Mouse (Mus musculus) layer of hippocampus, adult 2 months (tissue): Measurements from ENCODE around the gene Tmem50b. TPM values are rescaled to one million over a fixed set of nuclear protein-coding genes. Genes with fewer than 3 reads are reported as not detected.

ENCODE experiments used
- DNase-seq, 2 experiments: peaks; one replicate each; pipeline ENCODE4 v3.0.0; 2022; ENCODE audit warnings: low spot score in 2 of 2
- H3K27ac ChIP-seq: fragments of 200-600 bp; 2 replicates; pipeline ENCODE4 v1.8.1; 2022
- H3K4me3 ChIP-seq: fragments of 200-600 bp; 2 replicates; pipeline ENCODE4 v1.8.1; 2022; ENCODE audit warnings: mild to moderate bottlenecking
- CTCF ChIP-seq: fragments of 200-600 bp; conservative IDR thresholded peaks from 2 replicates; pipeline ENCODE4 v1.8.1; 2022; ENCODE audit warnings: antibody characterized with exemption, mild to moderate bottlenecking, moderate library complexity
- total RNA-seq, 2 experiments: library from RNA; stranded (reverse); gene quantifications; 2 replicates each; pipeline ENCODE4 v1.2.3; 2021

The Tmem50b gene
- total RNA-seq, 2 experiments from 2014 or later: 97.3 to 104 TPM

- DNase-seq: no peak
- H3K4me3 ChIP-seq: no peak overlapping the region
- TF ChIP-seq CTCF: no peak
- no peak overlapping the region for H3K27ac ChIP-seq
These were observed 26.5 kb downstream of the Tmem50b start for GRCm38 (mm10) chr16:91571105-91571504.

GRCm38 (mm10) chr16:91568960-91569359 is 28.6 kb downstream of the Tmem50b start:
- Histone ChIP-seq H3K4me3 (no peak overlapping the region), H3K27ac (no peak overlapping the region)
- no peak for TF ChIP-seq CTCF
- no peak for DNase-seq

DNA sequence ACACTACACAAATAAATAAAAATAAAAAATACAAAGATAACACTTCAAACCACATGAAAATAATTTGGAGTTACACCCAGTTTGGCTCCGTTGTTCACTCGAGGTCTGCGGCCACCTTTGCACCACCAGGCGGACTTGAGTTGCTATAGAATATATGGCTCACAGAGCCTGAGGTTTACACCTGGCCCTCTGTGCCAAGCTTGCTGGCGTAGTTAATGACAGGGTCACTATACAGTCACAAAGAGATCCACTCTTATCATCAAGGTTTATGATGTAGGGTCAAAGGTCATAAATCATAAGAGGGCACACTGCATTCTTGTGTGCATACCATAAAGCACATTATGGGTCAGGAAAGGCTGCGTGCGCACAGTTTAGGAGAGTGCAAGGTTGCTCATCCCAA is 31.6 kb downstream of the Tmem50b start:
- TF ChIP-seq CTCF: no peak
- DNase-seq: no peak
- H3K4me3 ChIP-seq: no peak overlapping the region
- no peak overlapping the region for H3K27ac ChIP-seq

DNA sequence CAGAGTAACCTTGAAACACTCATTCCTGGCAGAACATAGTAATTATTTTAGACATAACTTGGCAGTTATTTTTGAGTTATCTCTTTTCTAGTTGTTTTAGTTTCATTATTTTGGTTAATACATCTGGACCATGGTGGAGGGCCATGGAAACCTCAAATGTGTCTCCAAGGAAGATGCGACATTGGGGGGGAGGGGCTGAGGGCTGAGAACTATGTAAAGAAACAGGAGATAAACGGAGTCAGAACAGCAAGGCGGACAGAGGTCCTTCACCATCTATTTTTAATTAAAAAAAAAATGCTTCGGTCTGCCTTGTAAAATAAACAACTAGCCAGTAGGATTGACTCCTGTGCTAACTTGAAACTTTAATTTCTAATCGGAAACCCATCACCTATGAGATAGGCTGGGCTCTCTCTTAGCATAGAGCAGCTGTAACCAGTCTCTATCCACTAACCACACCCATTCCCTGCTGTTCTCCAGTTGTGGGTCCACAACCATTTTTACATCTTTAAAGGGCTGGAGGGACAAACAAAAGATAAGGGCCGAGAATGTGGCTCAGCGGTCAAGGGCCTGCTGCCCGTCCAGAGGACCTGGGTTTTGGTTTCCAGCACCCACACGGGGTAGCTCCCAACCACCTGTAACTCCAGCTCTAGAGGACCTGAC is 32.2 kb downstream of the Tmem50b start:
- H3K27ac ChIP-seq: no peak overlapping the region
- no peak for DNase-seq
- no peak overlapping the region for H3K4me3 ChIP-seq
- TF ChIP-seq CTCF: no peak

DNA sequence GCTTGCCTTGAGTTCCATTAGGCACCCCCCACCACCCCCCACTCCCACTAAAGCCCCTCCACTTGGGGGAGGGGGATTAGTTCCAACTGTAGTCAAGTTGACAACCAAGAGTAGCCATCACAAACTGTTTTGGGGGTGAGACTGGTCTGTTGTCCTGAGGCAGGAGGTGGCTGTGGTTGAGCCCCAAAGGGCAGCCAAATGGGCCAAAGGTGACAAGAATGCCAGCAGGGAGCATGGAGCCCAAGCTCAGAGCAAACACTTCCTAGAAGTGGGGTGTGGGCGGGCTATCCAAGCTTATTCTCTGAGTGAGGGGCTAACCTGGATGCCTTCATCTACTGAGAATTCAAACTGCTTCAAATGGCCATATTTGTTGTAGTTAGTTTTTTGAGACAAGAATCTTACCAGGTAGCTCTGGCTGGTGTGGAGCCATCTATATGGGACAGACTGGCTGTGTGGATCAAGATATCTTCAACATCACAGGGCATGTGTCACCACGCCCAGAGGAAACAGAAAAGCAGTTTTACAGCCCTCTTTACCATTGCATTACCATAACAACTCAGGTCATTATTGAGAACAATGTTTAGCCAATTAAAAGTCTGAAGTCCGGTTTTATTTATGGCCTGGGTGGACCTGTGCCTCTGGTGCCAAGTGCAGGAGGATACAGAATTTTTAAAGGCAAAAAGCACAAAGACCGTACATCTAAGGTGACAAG is 32.9 kb downstream of the Tmem50b start:
- TF ChIP-seq CTCF: no peak
- Histone ChIP-seq H3K27ac (no peak overlapping the region), H3K4me3 (no peak overlapping the region)
- DNase-seq: no peak

GRCm38 (mm10) chr16:91561541-91562457 is 35.8 kb downstream of the Tmem50b start:
- TF ChIP-seq CTCF: no peak
- no peak overlapping the region for H3K27ac ChIP-seq
- no peak for DNase-seq
- no peak overlapping the region for H3K4me3 ChIP-seq

- Histone ChIP-seq H3K4me3 (no peak overlapping the region), H3K27ac (no peak overlapping the region)
- TF ChIP-seq CTCF: peak; percentile 70
- DNase-seq: no peak
These were observed 36.5 kb downstream of the Tmem50b start for GRCm38 (mm10) chr16:91561099-91561498.

DNA sequence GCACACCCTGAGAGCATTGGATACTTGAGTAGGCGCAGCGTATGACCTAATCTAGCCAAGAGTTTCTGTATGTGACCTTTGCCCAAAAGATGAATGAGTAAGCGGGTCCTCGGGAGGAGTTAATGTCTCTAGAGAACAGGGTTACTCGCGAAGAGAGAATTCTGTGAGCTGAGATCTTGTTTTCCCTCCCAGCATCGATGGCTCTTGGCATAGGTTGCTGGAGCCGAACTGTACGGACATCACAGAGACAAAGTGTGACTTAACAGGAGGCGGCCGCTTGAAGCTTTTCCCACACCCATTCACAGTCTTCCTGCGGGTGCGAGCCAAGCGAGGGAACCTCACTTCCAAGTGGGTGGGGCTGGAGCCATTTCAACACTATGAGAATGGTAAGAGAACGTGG is 39.9 kb downstream of the Tmem50b start:
- DNase-seq: peak in 1 of 2 experiments; percentile 42
- TF ChIP-seq CTCF: no peak
- Histone ChIP-seq H3K4me3 (no peak overlapping the region), H3K27ac (no peak overlapping the region)

DNA sequence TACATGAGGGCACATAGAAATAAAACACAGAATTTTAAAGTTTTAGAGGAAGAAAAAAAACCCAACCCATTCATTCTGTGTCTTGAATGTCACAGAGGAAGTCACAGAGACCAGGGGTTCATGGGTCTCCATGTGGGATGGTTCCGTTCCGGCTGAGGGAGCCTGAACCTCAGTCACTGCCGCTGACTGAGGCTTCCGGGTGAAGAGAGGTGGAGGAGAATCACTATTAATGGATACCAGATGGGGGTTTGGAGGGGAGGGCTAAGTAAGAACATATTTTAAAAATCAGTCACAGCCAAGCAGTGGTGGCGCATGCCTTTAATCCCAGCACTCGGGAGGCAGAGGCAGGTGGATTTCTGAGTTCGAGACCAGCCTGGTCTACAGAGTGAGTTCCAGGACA is 40.4 kb downstream of the Tmem50b start:
- Histone ChIP-seq H3K27ac (no peak overlapping the region), H3K4me3 (no peak overlapping the region)
- DNase-seq: no peak
- no peak for TF ChIP-seq CTCF

- no peak overlapping the region for H3K4me3 ChIP-seq
- H3K27ac ChIP-seq: no peak overlapping the region
- no peak for DNase-seq
- no peak for TF ChIP-seq CTCF
These were observed 40.9 kb downstream of the Tmem50b start for GRCm38 (mm10) chr16:91556659-91557058.

GRCm38 (mm10) chr16:91555017-91555605 is 42.5 kb downstream of the Tmem50b start:
- H3K27ac ChIP-seq: no peak overlapping the region
- TF ChIP-seq CTCF: no peak
- no peak overlapping the region for H3K4me3 ChIP-seq
- no peak for DNase-seq

DNA sequence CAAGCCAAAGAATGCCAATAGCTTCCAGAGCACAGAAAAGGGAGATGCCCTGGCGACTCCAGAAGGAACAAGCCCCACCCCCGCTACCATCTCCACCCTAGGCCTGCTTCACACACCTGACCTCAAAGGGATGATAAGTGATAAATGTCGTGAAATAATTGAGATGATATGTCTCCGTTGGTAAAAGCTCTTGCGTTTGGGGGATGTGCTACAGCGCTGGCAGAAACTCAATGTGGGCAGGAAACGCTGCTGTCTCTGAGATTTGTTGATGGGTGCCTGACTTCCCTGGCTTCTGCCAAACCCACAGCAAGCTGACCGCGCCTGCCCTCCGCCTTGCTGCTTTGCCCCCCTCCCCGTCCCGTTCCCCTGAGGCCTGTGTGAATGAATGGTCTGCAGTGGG is 44.0 kb downstream of the Tmem50b start:
- DNase-seq: no peak
- TF ChIP-seq CTCF: no peak
- H3K27ac ChIP-seq: peak overlapping the region; percentile 32; the same call in 1 of the 2 replicates
- peak overlapping the region; percentile 17; the same call in 1 of the 2 replicates for H3K4me3 ChIP-seq

- H3K27ac ChIP-seq: no peak overlapping the region
- H3K4me3 ChIP-seq: no peak overlapping the region
- TF ChIP-seq CTCF: no peak
- DNase-seq: no peak
These were observed 45.5 kb downstream of the Tmem50b start for GRCm38 (mm10) chr16:91552072-91552471.
